Mouse (Mus musculus) liver, embryonic 14.5 days (tissue): Measurements from ENCODE around the gene Cyth2. TPM values are rescaled to one million over a fixed set of nuclear protein-coding genes. Genes with fewer than 3 reads are reported as not detected.
A peak's percentile ranks its signal among the peaks of the same experiment; 100 is the strongest.

Source experiments
- ATAC-seq: fragments of 200-750 bp; cut with Nextera tagmentation; 2 replicates; pipeline ENCODE4 v1.8.0; 2017; ENCODE audit warnings: moderate number of reproducible peaks, mild to moderate bottlenecking, moderate library complexity; ENCODE audit not compliant: insufficient read depth
- DNase-seq, 3 experiments: peaks; one replicate each; pipeline ENCODE4 v3.0.0-alpha.2; 2012 to 2013; ENCODE audit warnings: low read depth in 3 of 3, low spot score in 3 of 3
- H3K27ac ChIP-seq: fragments of 300-500 bp; sonication (generic); 2 replicates; pipeline ENCODE4 v1.5.1; 2014; ENCODE audit warnings: moderate library complexity, mild to moderate bottlenecking, control low read depth, inconsistent platforms
- H3K27me3 ChIP-seq: fragments of 300-500 bp; sonication (generic); 2 replicates; pipeline ENCODE4 v1.6.1; 2014; ENCODE audit warnings: mild to moderate bottlenecking, low read length, moderate library complexity; ENCODE audit not compliant: control insufficient read depth, insufficient read depth
- H3K36me3 ChIP-seq: fragments of 300-500 bp; sonication (generic); replicated peaks from 2 replicates; pipeline ENCODE4 v1.6.1; 2014; ENCODE audit warnings: low read depth; ENCODE audit not compliant: control insufficient read depth, insufficient read depth
- H3K4me1 ChIP-seq, 2 experiments: fragments of 200-500 bp in 1 of 2; fragments of 300-500 bp in 1 of 2; sonication (generic) in 1 of 2; replicated peaks; 2 replicates each; pipeline ENCODE4 v1.6.1; 2012 to 2014; ENCODE audit warnings: antibody characterized with exemption in 1 of 2, inconsistent platforms in 1 of 2, low read length in 1 of 2; ENCODE audit not compliant: control insufficient read depth in 2 of 2, insufficient read depth in 2 of 2
- H3K4me2 ChIP-seq: fragments of 300-500 bp; sonication (generic); 2 replicates; pipeline ENCODE4 v1.6.1; 2014; ENCODE audit warnings: low read depth, mild to moderate bottlenecking, control low read depth, moderate library complexity
- H3K4me3 ChIP-seq, 2 experiments: fragments of 200-500 bp in 1 of 2; fragments of 300-500 bp in 1 of 2; sonication (generic) in 1 of 2; 2 replicates each; pipeline ENCODE4 v1.5.1; 2012 to 2014; ENCODE audit warnings: low read depth in 2 of 2, low read length in 2 of 2, mild to moderate bottlenecking in 2 of 2, control low read depth in 1 of 2, inconsistent platforms in 1 of 2, moderate library complexity in 1 of 2; ENCODE audit not compliant: insufficient read depth in 1 of 2
- H3K9ac ChIP-seq: fragments of 300-500 bp; sonication (generic); replicated peaks from 2 replicates; pipeline ENCODE4 v1.6.1; 2014; ENCODE audit warnings: mild to moderate bottlenecking, control low read depth, moderate library complexity
- H3K9me3 ChIP-seq: fragments of 300-500 bp; sonication (generic); 2 replicates; pipeline ENCODE4 v1.6.1; 2016; ENCODE audit warnings: low read length, mixed read lengths; ENCODE audit not compliant: control insufficient read depth
- CTCF ChIP-seq: IDR thresholded peaks from 2 replicates; pipeline ENCODE4 v1.5.1; 2016; ENCODE audit warnings: antibody characterized with exemption, low read depth, control low read depth
- EP300 ChIP-seq: IDR thresholded peaks from 2 replicates; pipeline ENCODE4 v1.6.1; 2016; ENCODE audit warnings: antibody characterized with exemption, low read depth
- WGBS: fragments of 180-500 bp; shearing (Covaris S2); extraction: QIAGEN DNeasy Blood & Tissue Kit; methylation state at CpG from one replicate; pipeline ENCODE4 v1.1.7; 2014; ENCODE audit not compliant: insufficient replicate concordance; 5-methylcytosine and 5-hydroxymethylcytosine counted together
- polyA plus RNA-seq, 2 experiments: library from polyadenylated mRNA; depleted of rRNA in 1 of 2; stranded (reverse) in 1 of 2; unstranded in 1 of 2; fragments of >200 nt; fragmentation: Nextera tagmentation in 1 of 2; extraction: Ambion mirVana in 1 of 2; gene quantifications; 2 replicates each; pipeline versions ENCODE4 v1.2.1 to v1.2.3; 2012 to 2014

Cyth2 gene
- polyA plus RNA-seq, 2 experiments = 19.4 to 23.0 TPM

- DNase-seq = no peak
- Histone ChIP-seq H3K9ac (no peak overlapping the region), H3K27me3 (peaks cover 45% of the 10 kb centered on the region), H3K36me3 (no peaks in the 10 kb centered on the region), H3K27ac (no peak overlapping the region), H3K4me2 (no peak overlapping the region), H3K4me1 (no peaks in the 10 kb centered on the region), H3K9me3 (no peaks in the 10 kb centered on the region), H3K4me3 (no peak overlapping the region)
- WGBS = 3% methylated on average over 14 of the region's 14 CpGs
- no peak for TF ChIP-seq CTCF
- TF ChIP-seq EP300 = no peak
- no peak for ATAC-seq
Observed at GRCm38 (mm10) chr7:45786136-45786578, 28.2 kb downstream of the Cyth2 start.

GRCm38 (mm10) chr7:45785388-45786135, 28.8 kb downstream of the Cyth2 start:
- no peaks in the 10 kb centered on the region for H3K9me3 ChIP-seq
- no peak overlapping the region for H3K9ac ChIP-seq
- H3K4me3 ChIP-seq = no peak overlapping the region
- no peaks in the 10 kb centered on the region for H3K36me3 ChIP-seq
- no peak overlapping the region for H3K27ac ChIP-seq
- no peaks in the 10 kb centered on the region for H3K4me1 ChIP-seq
- WGBS = 3% methylated on average over 38 of the region's 42 CpGs
- DNase-seq (no peak), ATAC-seq (no peak)
- H3K4me2 ChIP-seq = peak overlapping the region; percentile 16; the same call in 1 of the 2 replicates
- no peak for TF ChIP-seq CTCF
- no peak for TF ChIP-seq EP300
- H3K27me3 ChIP-seq = peaks cover 45% of the 10 kb centered on the region

DNA sequence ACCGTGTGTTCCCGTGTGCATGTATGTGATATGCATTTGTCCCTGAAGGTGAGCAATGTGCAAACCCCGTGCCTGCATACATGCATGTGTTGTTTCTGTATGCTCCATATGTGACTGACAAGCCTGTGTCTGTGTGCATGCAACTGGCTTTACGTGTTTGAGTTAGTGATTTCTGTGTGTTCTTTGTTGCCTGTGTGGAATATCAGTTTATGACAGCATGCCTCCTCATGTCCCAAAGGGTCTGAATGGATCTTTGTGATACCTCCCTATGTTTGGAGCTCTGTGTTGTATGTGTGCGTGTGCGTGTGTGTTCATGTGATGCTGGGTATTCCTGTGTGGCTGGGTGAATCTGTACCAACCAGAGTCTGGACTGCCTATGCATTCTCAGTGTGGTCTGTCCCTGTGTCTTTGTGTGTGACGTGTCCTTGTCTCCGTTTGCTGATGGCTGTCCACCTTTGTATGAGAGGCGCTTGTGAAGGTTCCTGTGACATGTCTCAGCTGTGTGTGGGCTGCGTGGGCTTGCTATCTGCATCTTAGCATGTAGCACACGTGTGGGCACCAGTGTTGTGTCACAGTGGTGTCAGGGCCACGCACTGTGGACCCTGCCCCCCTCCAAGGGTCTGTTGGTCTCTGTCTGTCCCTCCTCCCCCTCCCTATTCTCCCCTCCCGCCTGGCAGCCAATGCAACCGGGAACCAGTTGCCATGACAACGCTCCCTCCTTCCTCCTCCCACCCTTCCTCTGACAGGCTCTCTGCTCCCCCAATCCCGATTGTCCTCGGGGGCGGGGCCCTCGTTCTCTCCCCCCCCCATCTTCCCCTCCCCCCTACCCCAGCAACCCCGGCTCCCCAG, 29.6 kb downstream of the Cyth2 start, which contains the start of gene Sult2b1:
Gene Sult2b1 (minus strand): TSS at position 146 of the 849 bp plus-strand sequence.
- no peaks in the 10 kb centered on the region for H3K4me1 ChIP-seq
- H3K27me3 ChIP-seq = peaks cover 45% of the 10 kb centered on the region
- no peak within 1 kb of the TSS for H3K27ac ChIP-seq
- no peaks in the 10 kb centered on the region for H3K36me3 ChIP-seq
- no peak for DNase-seq
- WGBS = 21% methylated on average over 20 of the region's 20 CpGs
- TF ChIP-seq EP300 (no peak), CTCF (no peak)
- peak within 1 kb of the TSS; percentile 53 to 62 for H3K4me3 ChIP-seq
- ATAC-seq = no peak
- H3K4me2 ChIP-seq = peak within 1 kb of the TSS; percentile 58
- H3K9ac ChIP-seq = peak within 1 kb of the TSS; percentile 54
- no peaks in the 10 kb centered on the region for H3K9me3 ChIP-seq

DNA sequence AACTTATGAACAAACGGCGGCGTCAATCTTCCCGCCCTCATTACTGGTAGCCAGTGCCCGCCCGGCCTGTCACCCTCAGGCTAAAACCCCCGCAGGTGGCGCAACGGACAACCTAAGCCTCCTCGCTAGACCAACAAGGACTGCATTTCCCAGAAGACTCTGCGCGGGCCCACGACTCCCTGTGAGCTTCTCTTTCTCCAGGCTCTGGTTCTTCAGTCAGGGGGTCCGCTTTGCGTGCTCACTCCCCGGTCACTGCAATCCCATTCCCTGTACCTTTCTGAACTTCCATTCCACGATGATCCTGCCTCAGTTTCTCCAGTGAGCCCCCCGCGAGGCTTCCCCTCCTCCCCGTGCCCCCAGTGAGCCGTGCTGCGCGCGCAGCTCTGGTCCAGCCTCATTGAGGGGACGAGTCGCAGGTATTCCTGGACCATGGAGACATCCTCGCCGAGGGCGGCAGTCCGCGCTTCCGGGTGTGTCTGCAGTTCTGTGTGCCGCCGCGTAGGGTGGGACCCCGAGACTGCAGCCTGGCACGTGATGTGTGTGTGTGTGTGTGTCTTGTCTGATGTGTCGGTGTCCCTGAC, 30.8 kb downstream of the Cyth2 start, which contains the start of gene Lmtk3:
Gene Lmtk3 (plus strand): TSS at position 228 of the 581 bp plus-strand sequence.
- Histone ChIP-seq H3K27me3 (peaks cover 45% of the 10 kb centered on the region), H3K27ac (no peak within 1 kb of the TSS), H3K9ac (peak within 1 kb of the TSS; percentile 54), H3K4me1 (no peaks in the 10 kb centered on the region), H3K4me2 (peak within 1 kb of the TSS; percentile 58), H3K4me3 (peak within 1 kb of the TSS; percentile 53 to 62), H3K9me3 (no peaks in the 10 kb centered on the region), H3K36me3 (no peaks in the 10 kb centered on the region)
- 1% methylated on average over 38 of the region's 38 CpGs for WGBS
- TF ChIP-seq CTCF = peak; percentile 40
- TF ChIP-seq EP300 = no peak
- 0 out of 2 replicates have a peak, but pooled peaks have one; percentile 40 for ATAC-seq
- no peak for DNase-seq
